Mouse (Mus musculus): ENCODE results near the gene Lsamp. TPM values are rescaled to one million over a fixed set of nuclear protein-coding genes. Genes with fewer than 3 reads are reported as not detected.
"Not testable (repeated sequence)": the region's sequence is repeated elsewhere in the genome, so short reads cannot be mapped to it uniquely, and the experiment has no call there.

Lsamp gene
- polyA plus RNA-seq, 1 experiment from 2014 or later = 13.9 TPM

GRCm38 (mm10) chr16:41936908-41937595 is 1952.9 kb downstream of the Lsamp start:
- Histone ChIP-seq H3K36me3 (no peaks in the 10 kb centered on the region), H3K4me3 (no peak overlapping the region), H3K27ac (replicated peaks) (no peak overlapping the region), H3K4me1 (no peaks in the 10 kb centered on the region), H3K9me3 (replicated peaks) (no peaks in the 10 kb centered on the region), H3K27me3 (ENCODE audit: low read depth, poor library complexity, severe bottlenecking) (no peaks in the 10 kb centered on the region)
- WGBS = 86% methylated on average over 3 of the region's 3 CpGs
- DNase-seq (ENCODE audit: low spot score) = no peak

GRCm38 (mm10) chr16:41937596-41937990 is 1953.4 kb downstream of the Lsamp start:
- no peak overlapping the region for H3K4me3 ChIP-seq
- 84% methylated on average over 1 of the region's 1 CpGs for whole genome bisulfite sequencing
- no peaks in the 10 kb centered on the region for H3K36me3 ChIP-seq
- H3K4me1 ChIP-seq = no peaks in the 10 kb centered on the region
- no peak for DNase-seq (ENCODE audit: low spot score)
- H3K27me3 ChIP-seq (ENCODE audit: low read depth, poor library complexity, severe bottlenecking) = no peaks in the 10 kb centered on the region
- no peaks in the 10 kb centered on the region for H3K9me3 ChIP-seq (replicated peaks)
- no peak overlapping the region for H3K27ac ChIP-seq (replicated peaks)

- 95% methylated on average over 5 of the region's 5 CpGs for WGBS
- H3K4me3 ChIP-seq = no peak overlapping the region
These were observed 1954.1 kb downstream of the Lsamp start for GRCm38 (mm10) chr16:41938258-41938657.

GRCm38 (mm10) chr16:41941591-41942315 is 1957.6 kb downstream of the Lsamp start:
- WGBS = 85% methylated on average over 7 of the region's 7 CpGs
- Histone ChIP-seq H3K4me3 (no peak overlapping the region), H3K27ac (replicated peaks) (no peak overlapping the region), H3K9me3 (replicated peaks) (no peaks in the 10 kb centered on the region), H3K27me3 (ENCODE audit: low read depth, poor library complexity, severe bottlenecking) (no peaks in the 10 kb centered on the region), H3K4me1 (no peaks in the 10 kb centered on the region), H3K36me3 (no peaks in the 10 kb centered on the region)
- DNase-seq (ENCODE audit: low spot score) = no peak

More at GRCm38 (mm10) chr16:41938258-41938657, 1954.1 kb downstream of the Lsamp start:
- no peaks in the 10 kb centered on the region for H3K27me3 ChIP-seq (ENCODE audit: low read depth, poor library complexity, severe bottlenecking)
- no peak overlapping the region for H3K27ac ChIP-seq (replicated peaks)
- H3K36me3 ChIP-seq = no peaks in the 10 kb centered on the region
- H3K4me1 ChIP-seq = no peaks in the 10 kb centered on the region
- no peak for DNase-seq (ENCODE audit: low spot score)
- H3K9me3 ChIP-seq (replicated peaks) = no peaks in the 10 kb centered on the region

- no peak for DNase-seq (ENCODE audit: low spot score)
- Histone ChIP-seq H3K27ac (replicated peaks) (no peak overlapping the region), H3K4me1 (no peaks in the 10 kb centered on the region), H3K4me3 (no peak overlapping the region), H3K9me3 (replicated peaks) (peaks cover 11% of the 10 kb centered on the region; the same call in 1 of the 2 replicates), H3K27me3 (ENCODE audit: low read depth, poor library complexity, severe bottlenecking) (no peaks in the 10 kb centered on the region), H3K36me3 (peaks cover 14% of the 10 kb centered on the region; the same call in 1 of the 2 replicates)
- 93% methylated on average over 3 of the region's 3 CpGs for WGBS
These were observed 1973.7 kb downstream of the Lsamp start for GRCm38 (mm10) chr16:41957811-41958210.

GRCm38 (mm10) chr16:41965636-41966035 is 1981.5 kb downstream of the Lsamp start:
- Histone ChIP-seq H3K9me3 (replicated peaks) (no peaks in the 10 kb centered on the region), H3K36me3 (no peaks in the 10 kb centered on the region), H3K27ac (replicated peaks) (no peak overlapping the region), H3K4me1 (no peaks in the 10 kb centered on the region), H3K27me3 (ENCODE audit: low read depth, poor library complexity, severe bottlenecking) (no peaks in the 10 kb centered on the region), H3K4me3 (no peak overlapping the region)
- no peak for DNase-seq (ENCODE audit: low spot score)
- WGBS = 66% methylated on average over 1 of the region's 1 CpGs

- no peak overlapping the region for H3K27ac ChIP-seq (replicated peaks)
- no peak for DNase-seq (ENCODE audit: low spot score)
- H3K4me3 ChIP-seq = no peak overlapping the region
- no peaks in the 10 kb centered on the region for H3K36me3 ChIP-seq
- no peaks in the 10 kb centered on the region for H3K27me3 ChIP-seq (ENCODE audit: low read depth, poor library complexity, severe bottlenecking)
- WGBS = 73% methylated on average over 2 of the region's 2 CpGs
- H3K4me1 ChIP-seq = no peaks in the 10 kb centered on the region
- no peaks in the 10 kb centered on the region for H3K9me3 ChIP-seq (replicated peaks)
These were observed 1985.1 kb downstream of the Lsamp start for GRCm38 (mm10) chr16:41969215-41969614.

GRCm38 (mm10) chr16:41974866-41975719 is 1990.9 kb downstream of the Lsamp start:
- H3K27ac ChIP-seq (replicated peaks) = no peak overlapping the region
- no peak for DNase-seq (ENCODE audit: low spot score)
- 83% methylated on average over 2 of the region's 2 CpGs for WGBS
- H3K9me3 ChIP-seq (replicated peaks) = no peaks in the 10 kb centered on the region
- H3K36me3 ChIP-seq = no peaks in the 10 kb centered on the region
- no peak overlapping the region for H3K4me3 ChIP-seq
- no peaks in the 10 kb centered on the region for H3K4me1 ChIP-seq
- no peaks in the 10 kb centered on the region for H3K27me3 ChIP-seq (ENCODE audit: low read depth, poor library complexity, severe bottlenecking)

GRCm38 (mm10) chr16:41976897-41977296 is 1992.7 kb downstream of the Lsamp start:
- Histone ChIP-seq H3K9me3 (replicated peaks) (no peaks in the 10 kb centered on the region), H3K27ac (replicated peaks) (no peak overlapping the region), H3K27me3 (ENCODE audit: low read depth, poor library complexity, severe bottlenecking) (no peaks in the 10 kb centered on the region), H3K4me3 (no peak overlapping the region), H3K36me3 (no peaks in the 10 kb centered on the region), H3K4me1 (no peaks in the 10 kb centered on the region)
- no peak for DNase-seq (ENCODE audit: low spot score)
- 85% methylated on average over 5 of the region's 5 CpGs for WGBS

- no peak overlapping the region for H3K4me3 ChIP-seq
These were observed 2012.8 kb downstream of the Lsamp start for GRCm38 (mm10) chr16:41996956-41997355.

GRCm38 (mm10) chr16:42002925-42003324 is 2018.8 kb downstream of the Lsamp start:
- H3K9me3 ChIP-seq (replicated peaks) = no peaks in the 10 kb centered on the region
- DNase-seq (ENCODE audit: low spot score) = no peak
- H3K27ac ChIP-seq (replicated peaks) = no peak overlapping the region
- WGBS = 90% methylated on average over 5 of the region's 5 CpGs
- H3K4me3 ChIP-seq = no peak overlapping the region
- no peaks in the 10 kb centered on the region for H3K27me3 ChIP-seq (ENCODE audit: low read depth, poor library complexity, severe bottlenecking)
- no peaks in the 10 kb centered on the region for H3K36me3 ChIP-seq
- no peaks in the 10 kb centered on the region for H3K4me1 ChIP-seq

More at GRCm38 (mm10) chr16:41996956-41997355, 2012.8 kb downstream of the Lsamp start:
- no peak for DNase-seq (ENCODE audit: low spot score)
- Histone ChIP-seq H3K9me3 (replicated peaks) (no peaks in the 10 kb centered on the region), H3K27me3 (ENCODE audit: low read depth, poor library complexity, severe bottlenecking) (no peaks in the 10 kb centered on the region), H3K27ac (replicated peaks) (no peak overlapping the region), H3K4me1 (no peaks in the 10 kb centered on the region), H3K36me3 (no peaks in the 10 kb centered on the region)
- 87% methylated on average over 1 of the region's 1 CpGs for WGBS

- H3K27me3 ChIP-seq (ENCODE audit: low read depth, poor library complexity, severe bottlenecking); H3K4me1 ChIP-seq; H3K36me3 ChIP-seq; H3K9me3 ChIP-seq (replicated peaks); H3K4me3 ChIP-seq; H3K27ac ChIP-seq (replicated peaks); DNase-seq (ENCODE audit: low spot score): not testable (repeated sequence)
- 90% methylated on average over 11 of the region's 11 CpGs for WGBS
These were observed 2019.3 kb downstream of the Lsamp start for GRCm38 (mm10) chr16:42003506-42003905.
